Mouse (Mus musculus) hindbrain, embryonic 11.5 days (tissue): ENCODE data around the gene Sap30bp. TPM values are rescaled to one million over a fixed set of nuclear protein-coding genes. Genes with fewer than 3 reads are reported as not detected.

Experiments used
- ATAC-seq: fragments of 200-750 bp; cut with Nextera tagmentation; 2 replicates; pipeline ENCODE4 v1.8.0; 2017; ENCODE audit warnings: mild to moderate bottlenecking, moderate TSS enrichment, moderate library complexity; ENCODE audit not compliant: low FRiP score
- DNase-seq: peaks from one replicate; pipeline ENCODE4 v3.0.0-alpha.2; 2015; ENCODE audit warnings: low spot score
- H3K27ac ChIP-seq: fragments of 300-500 bp; sonication (generic); 2 replicates; pipeline ENCODE4 v1.5.1; 2014; ENCODE audit warnings: mild to moderate bottlenecking, low read depth, low read length
- H3K27me3 ChIP-seq: fragments of 300-500 bp; sonication (generic); 2 replicates; pipeline ENCODE4 v1.6.1; 2014; ENCODE audit warnings: mild to moderate bottlenecking, low read length, moderate library complexity, mixed read lengths; ENCODE audit not compliant: control insufficient read depth, insufficient read depth
- H3K36me3 ChIP-seq: fragments of 300-500 bp; sonication (generic); 2 replicates; pipeline ENCODE4 v1.6.1; 2014; ENCODE audit warnings: mild to moderate bottlenecking, low read length, moderate library complexity, mixed read lengths; ENCODE audit not compliant: control insufficient read depth, insufficient read depth
- H3K4me1 ChIP-seq: fragments of 300-500 bp; sonication (generic); replicated peaks from 2 replicates; pipeline ENCODE4 v1.6.1; 2014; ENCODE audit warnings: low read length, mixed read lengths; ENCODE audit not compliant: control insufficient read depth, insufficient read depth
- H3K4me2 ChIP-seq: fragments of 300-500 bp; sonication (generic); replicated peaks from 2 replicates; pipeline ENCODE4 v1.6.1; 2014; ENCODE audit warnings: mild to moderate bottlenecking, low read depth, low read length
- H3K4me3 ChIP-seq: fragments of 300-500 bp; sonication (generic); 2 replicates; pipeline ENCODE4 v1.5.1; 2014; ENCODE audit warnings: low read depth, low read length
- H3K9ac ChIP-seq: fragments of 300-500 bp; sonication (generic); 2 replicates; pipeline ENCODE4 v1.6.1; 2014; ENCODE audit warnings: low read depth, low read length
- H3K9me3 ChIP-seq: fragments of 300-500 bp; sonication (generic); 2 replicates; pipeline ENCODE4 v1.6.1; 2016; ENCODE audit warnings: low read length; ENCODE audit not compliant: control insufficient read depth
- WGBS: fragments of 180-500 bp; shearing (Covaris S2); extraction: QIAGEN DNeasy Blood & Tissue Kit; methylation state at CpG from one replicate; pipeline ENCODE4 v1.1.7; 2014; 5-methylcytosine and 5-hydroxymethylcytosine counted together
- polyA plus RNA-seq: library from polyadenylated mRNA; unstranded; fragments of >200 nt; fragmentation: Nextera tagmentation; extraction: Ambion mirVana; gene quantifications from 2 replicates; pipeline ENCODE4 v1.2.1, GENCODE M21; 2014

The Sap30bp gene
- polyA plus RNA-seq, 1 experiment from 2014 or later, result 57.1 TPM

DNA sequence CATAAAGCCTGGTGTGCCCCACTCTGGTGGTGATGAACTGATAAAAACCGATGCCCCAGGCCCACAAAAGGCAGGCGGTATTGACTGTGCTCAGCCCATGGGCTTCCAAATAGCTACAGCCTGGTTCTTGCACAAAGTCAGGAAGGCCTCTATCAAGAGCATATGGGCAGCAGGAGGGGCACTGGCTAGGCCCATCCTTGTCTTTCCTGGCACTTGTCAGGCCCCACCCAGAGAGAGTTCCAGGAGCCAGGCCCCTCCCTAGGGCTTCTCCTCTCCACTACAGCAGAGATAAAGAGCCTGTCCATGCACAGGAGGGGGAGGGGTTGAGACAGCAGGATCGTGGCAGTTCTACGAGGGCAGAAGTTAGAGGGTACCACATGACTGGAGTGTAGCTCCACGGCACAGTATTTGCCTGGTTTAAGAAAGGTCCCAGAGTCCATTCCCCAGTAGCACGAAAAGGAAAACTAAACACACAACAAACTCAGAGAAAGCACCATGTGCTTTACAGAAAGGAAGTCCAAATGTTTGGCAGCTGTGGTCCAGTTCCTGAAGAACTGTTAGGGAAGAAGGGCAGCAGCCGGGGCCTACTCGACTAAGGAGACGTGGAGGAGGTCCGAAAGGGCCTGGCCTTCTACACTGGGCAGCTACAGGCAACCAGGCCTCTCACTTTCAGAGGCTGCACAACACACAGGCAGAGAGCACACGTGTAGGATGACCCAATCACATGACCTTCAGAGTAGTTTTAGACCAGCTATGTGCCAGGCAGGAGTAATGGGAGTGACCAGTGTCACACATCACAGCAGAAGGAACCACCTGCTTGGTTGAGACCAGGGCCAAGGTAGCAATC lies 29.5 kb upstream of the Sap30bp start:
- DNase-seq (no peak), ATAC-seq (no peak)
- peaks cover 7% of the 10 kb centered on the region for H3K4me1 ChIP-seq
- H3K27me3 ChIP-seq, result no peaks in the 10 kb centered on the region
- H3K9me3 ChIP-seq, result no peaks in the 10 kb centered on the region
- no peak overlapping the region for H3K27ac ChIP-seq
- H3K36me3 ChIP-seq, result no peaks in the 10 kb centered on the region
- 77% methylated on average over 11 of the region's 11 CpGs for WGBS
- H3K4me3 ChIP-seq, result no peak overlapping the region
- H3K4me2 ChIP-seq, result no peak overlapping the region
- no peak overlapping the region for H3K9ac ChIP-seq

DNA sequence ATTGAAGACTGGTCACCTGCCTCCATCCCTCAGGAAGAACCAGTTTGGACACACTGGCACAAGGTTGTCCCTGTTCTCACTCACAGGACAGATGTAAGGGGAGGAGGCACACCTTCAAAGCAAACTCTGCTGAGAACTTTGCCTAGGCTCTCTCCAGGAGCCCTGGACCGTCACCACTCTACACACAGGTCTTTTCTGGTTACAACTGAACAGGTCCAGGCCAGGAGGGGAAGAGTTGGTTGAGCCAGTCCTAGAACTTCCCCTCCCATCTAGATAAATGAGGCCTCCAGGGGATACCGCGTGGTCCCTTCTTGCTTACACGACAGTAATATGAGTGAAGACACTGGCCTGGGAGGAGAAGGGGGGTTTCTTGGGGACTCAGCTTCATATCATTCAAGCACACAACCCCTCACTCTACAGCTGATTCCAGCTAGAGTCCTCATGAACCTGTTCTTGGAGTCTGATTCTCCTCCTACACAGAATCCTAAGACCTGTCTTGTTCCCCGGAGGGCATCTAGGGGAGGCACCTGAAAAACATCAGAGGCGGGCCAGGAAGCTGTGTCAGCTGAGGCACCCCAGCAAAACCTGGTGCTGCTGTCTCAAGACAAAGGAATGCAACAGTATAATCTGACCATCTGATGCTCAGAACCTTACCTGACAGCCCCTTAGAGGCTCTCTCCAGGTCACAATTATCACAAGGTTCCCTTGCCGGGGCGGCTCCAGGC lies 28.7 kb upstream of the Sap30bp start:
- Histone ChIP-seq H3K9me3 (no peaks in the 10 kb centered on the region), H3K4me3 (no peak overlapping the region), H3K27ac (no peak overlapping the region), H3K27me3 (no peaks in the 10 kb centered on the region), H3K9ac (no peak overlapping the region), H3K4me1 (peaks cover 7% of the 10 kb centered on the region), H3K36me3 (no peaks in the 10 kb centered on the region), H3K4me2 (no peak overlapping the region)
- ATAC-seq, result no peak
- 83% methylated on average over 8 of the region's 8 CpGs for WGBS
- no peak for DNase-seq

DNA sequence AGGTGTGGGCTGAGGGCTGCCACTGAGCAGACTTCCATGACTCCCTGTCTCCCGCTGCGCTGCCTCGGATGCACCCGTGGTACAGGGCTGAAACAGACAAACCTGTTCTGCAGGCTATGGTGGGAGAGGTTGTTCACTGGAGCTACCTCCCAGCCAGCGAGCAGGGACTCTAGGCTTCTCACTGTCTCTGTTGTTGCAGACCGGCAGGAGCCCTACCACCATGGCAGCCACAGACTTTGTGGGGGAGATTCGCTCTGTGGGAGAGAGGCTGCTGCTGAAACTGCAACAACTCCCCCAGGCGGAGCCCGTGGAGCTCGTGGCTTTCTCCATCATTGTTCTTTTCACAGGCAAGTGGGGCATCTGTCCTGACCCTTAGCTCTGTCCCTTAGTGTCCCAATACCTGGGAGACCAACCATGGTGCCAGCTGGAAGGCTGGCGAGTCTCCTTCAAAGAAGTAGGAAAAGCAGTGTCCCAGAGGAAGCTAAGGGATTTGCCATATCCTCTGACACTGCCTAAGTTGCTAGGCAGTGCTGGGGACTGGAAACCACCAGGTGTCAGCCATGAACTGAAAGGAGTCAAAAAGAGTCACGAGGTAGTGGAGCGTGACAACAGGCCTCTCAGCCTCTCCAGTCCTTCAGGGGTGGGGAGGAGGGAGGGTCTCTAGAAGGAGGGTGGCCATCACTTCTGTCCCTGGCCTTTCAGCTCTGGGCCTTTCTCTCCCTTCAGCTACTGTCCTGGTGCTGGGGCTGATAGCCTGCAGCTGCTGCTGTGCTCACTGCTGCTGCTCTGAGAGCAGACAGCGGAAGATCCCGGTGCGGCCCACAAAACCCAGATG lies 27.9 kb upstream of the Sap30bp start:
- no peak overlapping the region for H3K4me2 ChIP-seq
- H3K27ac ChIP-seq, result 0 out of 2 replicates have a peak overlapping the region, but pooled peaks have one; percentile 24
- WGBS, result 46% methylated on average over 16 of the region's 16 CpGs
- no peak for ATAC-seq
- no peak for DNase-seq
- no peak overlapping the region for H3K4me3 ChIP-seq
- no peaks in the 10 kb centered on the region for H3K27me3 ChIP-seq
- peaks cover 2% of the 10 kb centered on the region for H3K4me1 ChIP-seq
- no peaks in the 10 kb centered on the region for H3K36me3 ChIP-seq
- no peaks in the 10 kb centered on the region for H3K9me3 ChIP-seq
- no peak overlapping the region for H3K9ac ChIP-seq

DNA sequence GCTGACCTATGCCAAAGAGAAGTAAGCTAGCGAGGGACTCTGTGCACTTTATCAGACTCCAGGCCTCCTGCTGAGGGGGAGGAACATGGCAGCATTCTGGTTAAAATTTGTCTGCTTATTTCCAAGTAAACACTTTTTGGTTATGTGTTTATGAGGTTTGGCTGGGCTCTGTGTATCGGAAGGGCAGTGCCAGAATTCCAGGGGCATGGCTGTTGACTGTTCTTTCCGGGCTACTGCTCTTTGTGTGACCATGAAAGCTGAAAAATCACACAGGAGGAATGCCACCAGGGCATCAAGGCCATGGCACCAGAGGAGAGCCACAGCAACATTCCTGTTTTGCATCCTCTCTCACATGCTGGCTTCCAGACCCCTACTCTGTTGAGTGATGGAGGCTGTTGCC lies 27.0 kb upstream of the Sap30bp start:
- H3K27ac ChIP-seq, result no peak overlapping the region
- H3K4me3 ChIP-seq, result no peak overlapping the region
- no peak overlapping the region for H3K9ac ChIP-seq
- WGBS, result 82% methylated on average over 3 of the region's 3 CpGs
- H3K9me3 ChIP-seq, result no peaks in the 10 kb centered on the region
- no peaks in the 10 kb centered on the region for H3K4me1 ChIP-seq
- no peaks in the 10 kb centered on the region for H3K27me3 ChIP-seq
- ATAC-seq (no peak), DNase-seq (no peak)
- no peak overlapping the region for H3K4me2 ChIP-seq
- no peaks in the 10 kb centered on the region for H3K36me3 ChIP-seq

DNA sequence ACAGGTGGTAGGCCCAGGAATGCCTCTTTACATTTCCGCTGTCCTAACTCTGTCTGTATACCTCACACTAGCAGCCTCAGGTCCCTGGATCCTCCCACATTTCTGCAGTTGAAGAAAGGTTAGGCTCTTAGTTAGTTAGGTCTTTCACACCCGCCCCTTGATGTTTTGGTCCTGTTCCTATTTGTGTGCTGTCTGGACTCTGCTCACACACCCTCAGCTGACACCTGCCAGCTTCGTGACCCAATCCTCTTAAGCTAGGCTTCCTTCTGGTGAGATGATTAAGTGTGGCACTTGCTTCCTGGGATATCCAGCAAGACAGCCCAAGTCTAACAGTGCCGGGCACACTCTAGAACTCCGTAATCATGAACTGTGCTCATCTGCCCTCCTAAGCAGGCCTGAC lies 26.6 kb upstream of the Sap30bp start:
- no peak overlapping the region for H3K4me3 ChIP-seq
- no peaks in the 10 kb centered on the region for H3K27me3 ChIP-seq
- ATAC-seq (no peak), DNase-seq (no peak)
- no peak overlapping the region for H3K9ac ChIP-seq
- WGBS, result 93% methylated on average over 5 of the region's 5 CpGs
- no peaks in the 10 kb centered on the region for H3K9me3 ChIP-seq
- H3K4me1 ChIP-seq, result no peaks in the 10 kb centered on the region
- H3K27ac ChIP-seq, result no peak overlapping the region
- H3K4me2 ChIP-seq, result no peak overlapping the region
- H3K36me3 ChIP-seq, result no peaks in the 10 kb centered on the region

DNA sequence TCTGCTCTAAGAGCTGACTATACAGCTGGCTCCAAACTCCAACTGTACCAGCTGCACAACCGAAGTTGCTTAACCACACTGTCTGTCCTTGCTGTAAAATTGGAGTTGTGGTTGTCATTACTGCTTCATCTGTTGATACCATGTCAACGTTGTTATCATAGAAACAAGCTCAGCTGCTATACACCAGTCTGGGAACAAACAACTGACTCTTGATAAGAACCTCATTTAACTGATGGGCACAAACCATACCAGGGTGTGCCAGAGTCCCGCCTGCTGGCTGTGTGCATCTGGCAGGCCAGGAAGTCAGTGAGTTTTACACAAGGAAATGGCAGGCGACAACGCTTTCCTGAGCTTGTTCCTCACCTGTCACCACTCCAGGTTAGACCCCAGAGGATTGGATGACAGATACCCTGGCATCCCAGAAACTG lies 21.9 kb upstream of the Sap30bp start:
- 95% methylated on average over 5 of the region's 5 CpGs for WGBS
- Histone ChIP-seq H3K9me3 (no peaks in the 10 kb centered on the region), H3K27me3 (no peaks in the 10 kb centered on the region), H3K4me2 (no peak overlapping the region), H3K27ac (no peak overlapping the region), H3K4me3 (no peak overlapping the region), H3K4me1 (no peaks in the 10 kb centered on the region), H3K36me3 (0 out of 2 replicates have a peak, but pooled peaks cover 2% of the 10 kb centered on the region), H3K9ac (no peak overlapping the region)
- DNase-seq (no peak), ATAC-seq (no peak)

DNA sequence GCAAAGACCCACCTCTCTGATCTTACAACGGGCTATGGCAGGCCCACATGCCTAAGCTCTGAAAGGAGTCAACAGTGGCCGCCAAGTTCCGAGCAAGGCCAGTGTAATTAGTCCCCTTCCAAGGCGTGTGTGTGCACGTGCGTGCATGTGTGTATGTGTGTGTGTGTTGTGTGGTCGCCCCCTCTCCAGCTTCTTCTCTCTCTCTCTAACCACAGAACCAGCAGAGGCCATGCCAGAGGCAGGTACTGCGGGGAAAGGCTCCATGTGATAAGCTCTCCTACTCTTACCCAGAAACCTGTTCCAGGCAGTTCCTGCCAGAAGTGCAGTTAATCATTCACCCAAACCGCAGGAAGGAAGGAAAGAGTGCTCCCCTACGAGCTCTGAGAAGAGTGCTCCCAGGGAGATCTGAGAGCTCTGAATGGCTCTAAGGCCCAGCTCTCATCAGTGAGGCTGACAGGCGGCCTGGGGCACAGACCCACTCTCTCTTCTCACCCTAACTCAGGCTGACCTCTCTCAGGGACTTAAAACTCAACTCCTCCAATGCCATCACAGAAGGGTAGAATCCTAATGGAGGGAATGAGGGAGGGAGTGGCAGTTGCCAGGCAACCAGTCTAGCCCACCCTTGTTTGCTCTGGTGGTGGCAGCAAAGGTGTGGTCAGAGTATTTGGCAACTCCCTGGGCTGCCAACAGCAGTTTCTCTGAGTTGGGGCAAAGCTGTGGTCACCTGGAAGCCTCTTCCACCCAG lies 21.3 kb upstream of the Sap30bp start, which contains the start of gene Smim6:
Gene Smim6 (plus strand): TSS at position 386 of the 745 bp plus-strand sequence.
- no peak within 1 kb of the TSS for H3K27ac ChIP-seq
- 0 out of 2 replicates have a peak, but pooled peaks cover 2% of the 10 kb centered on the region for H3K36me3 ChIP-seq
- DNase-seq (no peak), ATAC-seq (no peak)
- no peak within 1 kb of the TSS for H3K9ac ChIP-seq
- no peaks in the 10 kb centered on the region for H3K9me3 ChIP-seq
- no peak within 1 kb of the TSS for H3K4me2 ChIP-seq
- WGBS, result 79% methylated on average over 11 of the region's 11 CpGs
- no peaks in the 10 kb centered on the region for H3K4me1 ChIP-seq
- H3K27me3 ChIP-seq, result no peaks in the 10 kb centered on the region
- no peak within 1 kb of the TSS for H3K4me3 ChIP-seq

DNA sequence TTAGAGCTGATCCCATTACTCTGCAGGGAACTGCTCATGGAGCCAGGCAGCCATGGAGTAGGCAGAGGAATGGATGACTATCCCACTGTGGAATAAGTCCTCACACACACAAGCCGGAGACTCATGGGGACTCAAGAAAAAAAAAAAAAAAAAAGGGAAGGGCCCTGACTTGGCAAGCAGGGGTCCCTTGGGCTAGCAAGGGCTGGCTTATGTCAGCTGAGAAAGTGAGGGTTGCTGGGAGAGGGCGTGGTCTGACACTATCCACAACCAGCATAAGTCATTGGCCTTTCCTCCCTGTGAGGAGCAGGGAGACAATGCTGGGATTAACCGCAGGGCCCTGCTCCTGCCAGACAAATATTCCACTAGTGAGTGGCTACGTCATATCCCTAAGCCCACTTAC lies 16.5 kb upstream of the Sap30bp start:
- H3K4me1 ChIP-seq, result no peaks in the 10 kb centered on the region
- ATAC-seq (no peak), DNase-seq (no peak)
- 0 out of 2 replicates have a peak, but pooled peaks cover 2% of the 10 kb centered on the region for H3K36me3 ChIP-seq
- H3K4me3 ChIP-seq, result no peak overlapping the region
- no peaks in the 10 kb centered on the region for H3K9me3 ChIP-seq
- H3K4me2 ChIP-seq, result no peak overlapping the region
- H3K9ac ChIP-seq, result no peak overlapping the region
- 88% methylated on average over 4 of the region's 4 CpGs for WGBS
- H3K27me3 ChIP-seq, result no peaks in the 10 kb centered on the region
- H3K27ac ChIP-seq, result no peak overlapping the region
